Mouse (Mus musculus): ENCODE measurements around the gene Tcf7l2. TPM values are rescaled to one million over a fixed set of nuclear protein-coding genes. Genes with fewer than 3 reads are reported as not detected.

Tcf7l2 gene
- polyA plus RNA-seq, 1 experiment from 2014 or later, result 401 TPM

DNA sequence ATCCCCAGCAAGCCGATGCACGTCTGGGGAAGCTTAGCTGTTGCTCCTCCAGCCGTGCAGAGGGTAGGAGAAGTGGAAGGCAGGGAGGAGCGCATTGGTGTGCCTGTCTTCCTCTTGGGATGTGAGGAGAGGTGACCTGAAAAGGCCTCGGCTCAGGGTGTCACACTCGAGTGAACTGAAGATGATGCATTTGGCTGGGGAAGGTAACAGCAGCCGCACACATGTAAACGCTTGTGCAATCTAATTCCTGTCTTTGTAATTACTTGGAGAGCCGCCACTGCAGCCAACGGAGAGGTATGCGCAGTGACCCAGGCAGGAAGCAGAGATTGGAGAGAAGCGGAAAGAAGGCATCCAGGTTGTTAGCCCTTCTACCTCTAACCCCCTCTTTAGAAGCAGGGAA is 129.2 kb downstream of the Tcf7l2 start:
- Histone ChIP-seq H3K9me3 (ENCODE audit: control insufficient read depth, low read length) (no peaks in the 10 kb centered on the region), H3K4me2 (no peak overlapping the region), H3K9ac (ENCODE audit: low read length) (no peak overlapping the region), H3K27ac (ENCODE audit: low read depth, low read length) (no peak overlapping the region), H3K36me3 (ENCODE audit: control insufficient read depth, insufficient read depth, low read length) (no peaks in the 10 kb centered on the region), H3K4me3 (ENCODE audit: low read depth, low read length) (no peak overlapping the region), H3K27me3 (ENCODE audit: control insufficient read depth, insufficient read depth, low read length) (no peaks in the 10 kb centered on the region; the same call in 1 of the 2 replicates), H3K4me1 (ENCODE audit: control insufficient read depth, insufficient read depth, low read length) (peaks cover 3% of the 10 kb centered on the region; the same call in 1 of the 2 replicates)
- 80% methylated on average over 12 of the region's 12 CpGs for WGBS
- ATAC-seq (ENCODE audit: low FRiP score) (no peak), DNase-seq (ENCODE audit: low spot score, missing footprints) (no peak)

DNA sequence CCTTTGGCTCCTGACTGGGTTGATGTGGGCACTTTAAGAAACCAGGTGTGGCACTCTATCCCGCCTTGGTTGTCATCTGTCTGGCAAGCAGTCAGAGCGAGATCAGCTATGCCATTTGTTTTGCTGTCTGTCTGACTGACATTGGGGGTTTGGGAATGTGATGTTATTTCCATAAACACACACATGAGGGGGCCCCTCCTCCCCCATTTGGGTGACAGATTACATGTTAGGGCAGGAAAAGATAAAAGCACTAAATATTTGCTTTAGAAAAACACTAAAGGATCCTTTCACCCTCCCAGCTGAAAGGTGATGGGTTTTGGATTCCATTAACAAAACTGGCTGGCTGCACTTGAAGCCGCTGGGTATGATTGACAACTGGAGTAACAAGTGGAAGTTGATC is 129.9 kb downstream of the Tcf7l2 start:
- H3K36me3 ChIP-seq (ENCODE audit: control insufficient read depth, insufficient read depth, low read length), result no peaks in the 10 kb centered on the region
- no peaks in the 10 kb centered on the region; the same call in 1 of the 2 replicates for H3K27me3 ChIP-seq (ENCODE audit: control insufficient read depth, insufficient read depth, low read length)
- no peak for ATAC-seq (ENCODE audit: low FRiP score)
- H3K4me3 ChIP-seq (ENCODE audit: low read depth, low read length), result no peak overlapping the region
- no peak overlapping the region for H3K27ac ChIP-seq (ENCODE audit: low read depth, low read length)
- H3K4me2 ChIP-seq, result no peak overlapping the region
- no peaks in the 10 kb centered on the region for H3K9me3 ChIP-seq (ENCODE audit: control insufficient read depth, low read length)
- peaks cover 3% of the 10 kb centered on the region for H3K4me1 ChIP-seq (ENCODE audit: control insufficient read depth, insufficient read depth, low read length)
- no peak for DNase-seq (ENCODE audit: low spot score, missing footprints)
- WGBS, result 72% methylated on average over 3 of the region's 3 CpGs
- no peak overlapping the region for H3K9ac ChIP-seq (ENCODE audit: low read length)

DNA sequence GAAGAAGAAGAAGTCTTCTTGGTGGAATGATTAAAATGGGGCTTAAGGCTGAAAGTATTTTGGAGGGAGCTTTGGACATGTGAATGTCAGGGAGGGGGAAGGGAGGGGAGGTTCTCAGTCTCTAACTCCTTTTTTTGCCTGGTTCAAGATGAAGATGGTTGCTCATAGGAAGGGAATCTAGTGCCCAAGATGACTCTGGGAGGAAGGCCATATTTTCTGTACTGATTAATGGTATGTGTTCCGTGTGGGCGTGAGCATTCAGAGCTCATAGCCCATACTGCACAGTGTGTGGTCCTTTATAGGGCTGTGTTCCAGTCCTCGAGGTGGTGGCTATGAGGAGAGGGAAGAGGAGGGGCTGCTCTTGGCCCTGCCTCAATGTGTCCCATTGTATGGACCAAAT is 131.6 kb downstream of the Tcf7l2 start:
- 89% methylated on average over 3 of the region's 3 CpGs for WGBS
- no peak overlapping the region for H3K4me3 ChIP-seq (ENCODE audit: low read depth, low read length)
- no peak overlapping the region for H3K27ac ChIP-seq (ENCODE audit: low read depth, low read length)

DNA sequence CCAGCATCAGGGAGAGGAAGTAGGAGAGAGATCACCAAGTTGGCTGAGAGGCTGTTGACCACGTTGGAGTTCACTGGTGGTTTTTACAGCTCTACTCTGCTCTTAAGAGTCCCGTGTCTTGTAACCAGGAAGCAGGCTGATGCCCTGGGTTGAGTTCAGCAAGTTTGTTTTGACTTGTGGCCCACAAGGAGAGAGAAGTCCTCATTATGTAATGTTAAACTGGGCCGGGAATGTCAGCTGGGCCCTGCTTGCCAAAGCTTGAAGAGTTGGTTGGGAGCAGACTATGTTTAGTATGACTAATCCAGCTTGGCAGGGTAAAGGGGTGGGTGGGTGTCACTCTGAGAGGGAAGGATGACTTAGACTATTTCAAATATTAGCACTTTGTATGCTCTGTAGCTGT is 134.9 kb downstream of the Tcf7l2 start:
- H3K4me3 ChIP-seq (ENCODE audit: low read depth, low read length), result no peak overlapping the region
- peaks cover 31% of the 10 kb centered on the region for H3K4me1 ChIP-seq (ENCODE audit: control insufficient read depth, insufficient read depth, low read length)
- no peak overlapping the region for H3K27ac ChIP-seq (ENCODE audit: low read depth, low read length)
- no peak overlapping the region for H3K9ac ChIP-seq (ENCODE audit: low read length)
- no peak for DNase-seq (ENCODE audit: low spot score, missing footprints)
- no peak for ATAC-seq (ENCODE audit: low FRiP score)
- H3K9me3 ChIP-seq (ENCODE audit: control insufficient read depth, low read length), result no peaks in the 10 kb centered on the region
- no peaks in the 10 kb centered on the region; the same call in 1 of the 2 replicates for H3K27me3 ChIP-seq (ENCODE audit: control insufficient read depth, insufficient read depth, low read length)
- 73% methylated on average over 3 of the region's 3 CpGs for WGBS
- no peaks in the 10 kb centered on the region for H3K36me3 ChIP-seq (ENCODE audit: control insufficient read depth, insufficient read depth, low read length)
- no peak overlapping the region for H3K4me2 ChIP-seq

More for the DNA sequence above, 131.6 kb downstream of the Tcf7l2 start:
- Histone ChIP-seq H3K36me3 (ENCODE audit: control insufficient read depth, insufficient read depth, low read length) (no peaks in the 10 kb centered on the region), H3K9ac (ENCODE audit: low read length) (no peak overlapping the region), H3K27me3 (ENCODE audit: control insufficient read depth, insufficient read depth, low read length) (no peaks in the 10 kb centered on the region; the same call in 1 of the 2 replicates), H3K4me2 (no peak overlapping the region), H3K4me1 (ENCODE audit: control insufficient read depth, insufficient read depth, low read length) (peaks cover 11% of the 10 kb centered on the region), H3K9me3 (ENCODE audit: control insufficient read depth, low read length) (no peaks in the 10 kb centered on the region)
- no peak for DNase-seq (ENCODE audit: low spot score, missing footprints)
- no peak for ATAC-seq (ENCODE audit: low FRiP score)

DNA sequence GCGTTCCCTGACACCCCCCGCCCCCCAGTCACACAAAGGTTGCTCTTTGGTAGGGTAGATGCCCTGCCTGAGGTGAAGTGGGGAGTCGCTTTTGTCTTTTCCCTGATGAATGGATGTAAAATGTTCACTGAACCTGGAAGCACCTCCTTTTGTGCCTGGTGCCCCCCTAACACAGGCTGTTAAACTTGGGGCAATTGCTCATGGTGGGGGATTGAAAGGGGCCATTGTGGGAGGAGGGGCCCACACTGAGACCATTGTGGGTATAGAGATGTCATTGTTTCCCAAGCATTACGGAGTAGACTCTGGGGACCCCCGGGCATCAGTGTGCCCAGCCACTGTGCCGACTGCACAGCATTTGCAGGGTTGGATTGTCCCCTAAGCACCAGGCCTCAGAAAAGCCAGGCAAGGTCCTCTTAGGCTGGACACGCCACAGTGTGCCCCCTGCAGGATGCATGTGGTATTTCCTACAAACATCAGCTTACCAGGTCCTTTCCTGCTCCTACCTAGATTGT is 135.8 kb downstream of the Tcf7l2 start:
- H3K4me1 ChIP-seq (ENCODE audit: control insufficient read depth, insufficient read depth, low read length), result peaks cover 34% of the 10 kb centered on the region

DNA sequence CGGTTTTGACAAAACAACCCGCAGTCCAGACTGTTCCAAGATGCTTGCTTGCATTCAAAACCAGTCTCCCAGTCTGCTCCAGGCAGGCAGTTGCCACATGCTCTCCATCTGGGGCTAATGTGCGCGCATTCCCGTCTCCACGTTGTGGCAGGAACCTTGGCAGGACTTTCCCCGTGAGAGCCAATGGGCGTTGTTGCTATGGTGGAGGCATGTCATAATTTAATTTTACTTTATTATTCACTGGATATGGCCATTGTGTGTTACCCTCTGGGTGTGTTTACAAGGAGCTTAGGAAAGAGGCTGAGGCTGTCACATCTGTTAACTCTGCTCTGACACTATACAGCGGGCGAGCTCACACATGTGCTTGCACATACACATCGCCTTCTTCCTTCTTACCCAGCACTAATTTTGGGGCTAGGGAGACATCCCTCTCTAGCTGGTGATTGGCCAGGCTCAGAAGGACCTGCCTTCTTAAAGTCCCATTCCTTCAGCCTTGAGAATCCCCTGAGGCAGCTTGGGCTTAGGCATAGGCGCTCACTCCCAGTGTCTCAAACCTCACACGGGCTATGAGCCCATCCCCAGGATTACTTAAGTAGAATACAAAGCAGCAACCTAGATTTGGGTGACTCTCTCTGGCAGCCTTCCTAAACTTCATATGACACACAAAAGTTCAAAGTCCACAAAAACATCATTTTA is 139.2 kb downstream of the Tcf7l2 start:
- H3K9me3 ChIP-seq (ENCODE audit: control insufficient read depth, low read length), result no peaks in the 10 kb centered on the region
- 62% methylated on average over 13 of the region's 13 CpGs for WGBS
- H3K4me2 ChIP-seq, result no peak overlapping the region
- no peak overlapping the region for H3K9ac ChIP-seq (ENCODE audit: low read length)
- peaks cover 41% of the 10 kb centered on the region for H3K4me1 ChIP-seq (ENCODE audit: control insufficient read depth, insufficient read depth, low read length)
- H3K27me3 ChIP-seq (ENCODE audit: control insufficient read depth, insufficient read depth, low read length), result no peaks in the 10 kb centered on the region
- H3K4me3 ChIP-seq (ENCODE audit: low read depth, low read length), result no peak overlapping the region
- peak overlapping the region; percentile 3; the same call in 1 of the 2 replicates for H3K27ac ChIP-seq (ENCODE audit: low read depth, low read length)
- ATAC-seq (ENCODE audit: low FRiP score) (peak; percentile 6; the same call in 1 of the 2 replicates), DNase-seq (ENCODE audit: low spot score, missing footprints) (no peak)
- no peaks in the 10 kb centered on the region for H3K36me3 ChIP-seq (ENCODE audit: control insufficient read depth, insufficient read depth, low read length)

More for the DNA sequence above, 135.8 kb downstream of the Tcf7l2 start:
- Histone ChIP-seq H3K27ac (ENCODE audit: low read depth, low read length) (peak overlapping the region; percentile 21; the same call in 1 of the 2 replicates), H3K9ac (ENCODE audit: low read length) (no peak overlapping the region), H3K4me3 (ENCODE audit: low read depth, low read length) (no peak overlapping the region), H3K27me3 (ENCODE audit: control insufficient read depth, insufficient read depth, low read length) (no peaks in the 10 kb centered on the region; the same call in 1 of the 2 replicates), H3K36me3 (ENCODE audit: control insufficient read depth, insufficient read depth, low read length) (no peaks in the 10 kb centered on the region), H3K4me2 (no peak overlapping the region), H3K9me3 (ENCODE audit: control insufficient read depth, low read length) (no peaks in the 10 kb centered on the region)
- DNase-seq (ENCODE audit: low spot score, missing footprints) (peak; percentile 92), ATAC-seq (ENCODE audit: low FRiP score) (peak; percentile 91)
- WGBS, result 21% methylated on average over 7 of the region's 7 CpGs

DNA sequence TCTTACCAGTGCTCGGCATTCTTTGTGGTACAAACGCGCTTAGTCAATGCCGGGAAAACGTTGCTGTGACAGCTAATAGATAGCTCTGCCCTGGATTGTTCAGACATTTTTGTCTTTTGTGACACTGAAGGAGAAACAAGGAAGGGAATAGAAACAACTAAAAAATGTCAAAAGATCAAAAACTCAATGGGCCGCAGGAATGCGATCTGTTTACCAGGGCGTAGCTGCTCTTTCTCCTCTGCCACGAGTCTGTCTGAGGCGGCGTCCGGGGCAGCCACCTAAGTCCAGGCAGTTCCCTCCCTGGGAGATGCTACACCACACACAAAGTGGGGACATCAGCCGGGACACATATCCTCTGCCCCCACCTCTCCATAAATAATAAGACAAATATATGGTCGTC is 144.9 kb downstream of the Tcf7l2 start:
- Histone ChIP-seq H3K9ac (ENCODE audit: low read length) (peak overlapping the region; percentile 18; the same call in 1 of the 2 replicates), H3K27me3 (ENCODE audit: control insufficient read depth, insufficient read depth, low read length) (no peaks in the 10 kb centered on the region), H3K9me3 (ENCODE audit: control insufficient read depth, low read length) (no peaks in the 10 kb centered on the region), H3K36me3 (ENCODE audit: control insufficient read depth, insufficient read depth, low read length) (no peaks in the 10 kb centered on the region), H3K4me2 (peak overlapping the region; percentile 35), H3K4me1 (ENCODE audit: control insufficient read depth, insufficient read depth, low read length) (peaks cover 19% of the 10 kb centered on the region), H3K27ac (ENCODE audit: low read depth, low read length) (peak overlapping the region; percentile 65), H3K4me3 (ENCODE audit: low read depth, low read length) (no peak overlapping the region)
- ATAC-seq (ENCODE audit: low FRiP score) (no peak), DNase-seq (ENCODE audit: low spot score, missing footprints) (no peak)
- 53% methylated on average over 14 of the region's 14 CpGs for WGBS

DNA sequence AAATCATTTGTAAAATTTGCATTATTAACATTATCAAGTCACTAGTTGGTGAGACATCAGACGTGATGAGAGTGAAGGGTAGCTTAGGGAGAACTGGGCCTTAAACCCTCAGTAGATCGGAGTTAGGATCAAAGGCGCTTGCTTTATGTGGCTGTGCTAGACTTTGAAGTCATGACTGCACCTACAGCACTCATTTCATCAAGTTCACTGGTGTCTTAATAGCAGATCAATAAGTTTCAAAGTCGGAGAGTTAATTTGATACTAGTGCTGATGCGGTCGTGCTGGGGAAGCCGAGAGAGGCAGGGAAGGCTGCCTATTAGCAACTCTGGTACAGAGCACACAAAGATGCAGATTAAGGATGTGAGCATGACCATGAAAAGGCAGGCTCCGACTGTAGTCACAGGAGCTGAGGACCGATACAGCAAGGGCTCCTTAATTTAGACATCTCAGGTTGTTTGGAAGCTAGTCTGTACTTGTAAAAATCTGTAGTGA is 150.1 kb downstream of the Tcf7l2 start:
- Histone ChIP-seq H3K27ac (ENCODE audit: low read depth, low read length) (peak overlapping the region; percentile 32), H3K27me3 (ENCODE audit: control insufficient read depth, insufficient read depth, low read length) (no peaks in the 10 kb centered on the region; the same call in none of the 2 replicates), H3K4me1 (ENCODE audit: control insufficient read depth, insufficient read depth, low read length) (peaks cover 36% of the 10 kb centered on the region), H3K36me3 (ENCODE audit: control insufficient read depth, insufficient read depth, low read length) (no peaks in the 10 kb centered on the region), H3K9me3 (ENCODE audit: control insufficient read depth, low read length) (no peaks in the 10 kb centered on the region), H3K9ac (ENCODE audit: low read length) (peak overlapping the region; percentile 10; the same call in 1 of the 2 replicates), H3K4me2 (peak overlapping the region; percentile 17; the same call in 1 of the 2 replicates), H3K4me3 (ENCODE audit: low read depth, low read length) (no peak overlapping the region)
- 50% methylated on average over 9 of the region's 9 CpGs for WGBS
- peak; percentile 89 for DNase-seq (ENCODE audit: low spot score, missing footprints)
- ATAC-seq (ENCODE audit: low FRiP score), result no peak

DNA sequence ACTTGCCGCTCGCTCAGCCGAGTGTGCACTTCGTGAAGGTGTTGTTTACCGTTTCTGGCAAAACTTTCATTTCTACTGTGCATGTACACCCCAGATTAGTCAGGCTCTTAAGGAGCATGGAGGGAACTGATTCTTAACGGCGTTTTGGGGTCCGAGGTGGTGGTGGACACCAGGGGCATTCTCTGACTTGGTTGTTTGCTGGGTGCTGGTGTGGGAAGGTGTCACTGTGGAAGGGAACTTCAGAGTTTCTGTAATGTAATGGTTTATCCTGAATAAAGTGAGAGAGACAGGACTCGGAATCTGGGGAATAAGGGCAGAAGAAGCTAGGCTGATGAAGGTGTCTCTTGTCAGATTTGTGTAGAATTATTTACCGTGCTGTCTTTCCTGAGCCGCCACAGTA is 151.9 kb downstream of the Tcf7l2 start:
- 45% methylated on average over 11 of the region's 11 CpGs for WGBS
- Histone ChIP-seq H3K4me2 (peak overlapping the region; percentile 32), H3K4me3 (ENCODE audit: low read depth, low read length) (peak overlapping the region; percentile 22), H3K9ac (ENCODE audit: low read length) (peak overlapping the region; percentile 60), H3K9me3 (ENCODE audit: control insufficient read depth, low read length) (no peaks in the 10 kb centered on the region), H3K36me3 (ENCODE audit: control insufficient read depth, insufficient read depth, low read length) (no peaks in the 10 kb centered on the region), H3K4me1 (ENCODE audit: control insufficient read depth, insufficient read depth, low read length) (peaks cover 48% of the 10 kb centered on the region), H3K27me3 (ENCODE audit: control insufficient read depth, insufficient read depth, low read length) (no peaks in the 10 kb centered on the region; the same call in none of the 2 replicates), H3K27ac (ENCODE audit: low read depth, low read length) (peak overlapping the region; percentile 88)
- ATAC-seq (ENCODE audit: low FRiP score) (no peak), DNase-seq (ENCODE audit: low spot score, missing footprints) (peak; percentile 92)

Data from midbrain, embryonic 11.5 days (tissue).